Mouse (Mus musculus) testis, adult 10 weeks (tissue): ENCODE measurements around the gene Olfr824. TPM values are rescaled to one million over a fixed set of nuclear protein-coding genes. Genes with fewer than 3 reads are reported as not detected.

Experiments used
- polyA plus RNA-seq: library from polyadenylated mRNA; stranded (reverse); fragments of 350-450 nt; fragmentation: Illumina TruSeq; extraction: RNeasy Lipid Tissue Mini Kit (QIAGEN cat#74804); gene quantifications from one replicate; pipeline ENCODE4 v1.2.3, GENCODE M21; 2014; ENCODE audit warnings: low read depth, low replicate concordance

The Olfr824 gene
- not detected for polyA plus RNA-seq

GRCm38 (mm10) chr10:130129900-130130299, at the start of gene Olfr824:
Gene Olfr824 (minus strand): TSS chr10:130130000.

GRCm38 (mm10) chr10:130166666-130167065, 36.9 kb upstream of the Olfr824 start, which contains the start of gene Olfr825:
Gene Olfr825 (minus strand): TSS chr10:130166766.

GRCm38 (mm10) chr10:130115283-130115682, 14.5 kb downstream of the Olfr824 start, which contains the start of gene Olfr823:
Gene Olfr823 (minus strand): TSS chr10:130115383.

Other genes with a start within 250 kb of the Olfr824 start
- gene Olfr815, start 224.1 kb downstream of the Olfr824 start, polyA plus RNA-seq, result not detected
- not detected for gene Olfr816, start 214.4 kb downstream of the Olfr824 start, polyA plus RNA-seq
- gene Olfr818, start 180.9 kb downstream of the Olfr824 start, polyA plus RNA-seq, result not detected
- gene Olfr819, start 162.7 kb downstream of the Olfr824 start, polyA plus RNA-seq, result not detected
- not detected for gene Olfr247, start 153.9 kb downstream of the Olfr824 start, polyA plus RNA-seq
- gene Gm10310, start 144.9 kb downstream of the Olfr824 start, polyA plus RNA-seq, result not detected
- gene Olfr820, start 117.4 kb downstream of the Olfr824 start, polyA plus RNA-seq, result not detected
- gene Olfr821, start 99.7 kb downstream of the Olfr824 start, polyA plus RNA-seq, result not detected
- gene Olfr822, start 58.8 kb downstream of the Olfr824 start, polyA plus RNA-seq, result not detected
- not detected for gene Olfr823, start 14.6 kb downstream of the Olfr824 start, polyA plus RNA-seq
- not detected for gene Olfr825, start 36.8 kb upstream of the Olfr824 start, polyA plus RNA-seq
- gene Olfr826, start 54.2 kb upstream of the Olfr824 start, polyA plus RNA-seq, result not detected
- not detected for gene Olfr827, start 84.4 kb upstream of the Olfr824 start, polyA plus RNA-seq
- not detected for gene Neurod4, start 150.2 kb upstream of the Olfr824 start, polyA plus RNA-seq
- not detected for gene Tespa1, start 192.9 kb upstream of the Olfr824 start, polyA plus RNA-seq